Mouse (Mus musculus) fibroblast of lung, adult 2 months (primary cell): Measurements from ENCODE around the gene Zfp62.
A peak's percentile ranks its signal among the peaks of the same experiment; 100 is the strongest.
"Not testable (repeated sequence)": the region's sequence is repeated elsewhere in the genome, so short reads cannot be mapped to it uniquely, and the experiment has no call there.

ENCODE experiments used
- DNase-seq: peaks from one replicate; pipeline ENCODE4 v3.0.0-alpha.2; 2011; ENCODE audit warnings: low read depth

Zfp62 gene

DNA sequence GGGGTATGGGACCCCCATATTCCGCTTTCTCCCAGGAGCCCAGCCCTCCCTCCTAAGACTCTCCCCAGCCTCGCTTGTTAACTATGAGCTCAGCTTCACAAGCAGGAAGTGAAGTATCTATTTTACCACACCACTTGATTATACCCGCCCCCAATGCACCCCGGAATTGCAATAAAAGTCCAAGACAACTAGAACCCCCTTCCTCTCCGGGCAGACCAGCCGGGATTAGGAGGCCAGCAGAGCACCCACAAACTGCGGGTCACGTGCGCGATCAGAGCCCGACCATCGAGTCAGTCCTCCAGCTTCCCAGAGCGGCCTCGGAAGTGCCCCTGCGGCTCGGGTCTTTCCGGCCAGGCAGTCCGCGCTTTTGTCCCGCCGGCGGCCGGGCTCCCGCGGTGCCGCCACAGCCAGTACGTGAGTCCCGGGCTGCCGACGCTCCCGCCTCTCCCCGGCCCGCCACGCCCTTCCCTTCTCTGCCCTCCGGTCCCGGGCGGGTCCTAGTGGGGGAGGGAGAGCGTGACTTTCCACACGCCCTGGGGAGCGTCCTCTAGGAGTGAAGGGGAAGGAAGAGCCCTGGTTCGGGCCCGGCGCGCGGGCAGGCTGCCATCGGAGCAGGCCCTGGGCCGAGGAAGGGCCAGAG, at the start of gene Zfp62:
Gene Zfp62, plus strand, starts transcription at position 164 of the 640 bp plus-strand sequence.
- DNase-seq = peak; percentile 76

DNA sequence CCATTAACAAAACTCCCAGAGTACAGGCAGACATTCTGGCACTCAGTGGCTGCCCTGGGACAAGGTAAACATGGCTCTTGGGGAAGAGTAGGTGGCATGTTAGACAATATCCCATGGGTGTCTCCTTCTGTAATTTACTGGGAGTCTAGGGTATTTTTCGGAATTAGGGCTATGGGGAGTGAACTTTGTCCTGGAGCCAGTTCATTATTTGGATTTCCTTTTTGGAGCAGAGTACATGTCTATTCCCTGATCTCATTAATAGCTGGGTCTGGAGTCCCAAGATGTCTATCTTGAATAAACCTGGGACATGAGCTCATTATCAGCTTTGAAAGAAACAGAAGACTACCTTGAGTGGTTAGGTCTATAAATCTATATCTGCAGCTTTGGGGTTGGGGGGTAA, 49.0 kb upstream of the Zfp62 start, which contains the start of gene Olfr1394:
Gene Olfr1394, plus strand, starts transcription at position 301 of the 400 bp plus-strand sequence.
- no peak for DNase-seq

DNA sequence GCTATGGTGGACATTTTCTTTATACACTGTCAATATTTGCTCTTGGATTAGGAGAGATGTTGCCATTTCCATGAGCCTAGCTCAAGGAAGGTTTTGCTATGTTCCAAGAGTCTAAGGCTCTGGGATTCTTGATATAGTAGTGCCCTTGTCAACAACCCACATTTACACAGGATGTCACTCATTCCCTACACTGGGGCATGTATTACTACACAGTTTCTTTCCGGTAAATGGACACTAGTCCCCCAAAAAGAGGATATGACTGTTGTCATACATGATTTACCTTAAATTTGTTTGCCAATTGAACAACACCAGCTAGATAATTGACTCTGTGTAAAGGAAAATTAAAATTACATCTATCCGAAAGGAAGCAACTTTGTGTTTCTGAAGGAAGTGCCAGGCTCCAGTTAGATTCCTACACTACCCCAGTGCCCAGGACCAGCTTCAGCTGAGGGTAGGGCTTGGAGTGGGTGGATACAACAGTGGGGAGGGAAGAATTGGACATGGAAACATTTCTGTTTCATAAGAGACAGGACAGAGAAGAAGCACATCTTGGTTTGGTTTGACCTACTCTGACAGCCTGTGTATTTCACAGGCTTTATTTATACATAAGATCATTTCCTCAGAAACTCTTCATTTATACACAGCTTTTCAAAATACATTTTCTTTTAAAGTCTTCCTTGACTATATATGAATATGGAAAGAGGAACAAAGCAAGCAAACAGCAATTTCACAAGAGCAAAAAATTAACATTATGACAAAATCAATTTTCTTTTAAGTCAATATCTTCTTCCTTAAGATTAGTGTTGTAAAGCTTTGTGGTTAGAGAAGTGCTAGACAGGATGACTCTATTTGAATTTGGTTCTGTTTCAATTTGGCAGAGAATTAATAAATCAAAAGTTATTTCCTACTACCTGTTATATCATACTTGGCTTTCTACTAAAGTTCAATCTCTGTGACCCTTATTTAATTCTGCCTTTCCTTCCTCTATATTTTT, 46.0 kb upstream of the Zfp62 start:
- DNase-seq = no peak

DNA sequence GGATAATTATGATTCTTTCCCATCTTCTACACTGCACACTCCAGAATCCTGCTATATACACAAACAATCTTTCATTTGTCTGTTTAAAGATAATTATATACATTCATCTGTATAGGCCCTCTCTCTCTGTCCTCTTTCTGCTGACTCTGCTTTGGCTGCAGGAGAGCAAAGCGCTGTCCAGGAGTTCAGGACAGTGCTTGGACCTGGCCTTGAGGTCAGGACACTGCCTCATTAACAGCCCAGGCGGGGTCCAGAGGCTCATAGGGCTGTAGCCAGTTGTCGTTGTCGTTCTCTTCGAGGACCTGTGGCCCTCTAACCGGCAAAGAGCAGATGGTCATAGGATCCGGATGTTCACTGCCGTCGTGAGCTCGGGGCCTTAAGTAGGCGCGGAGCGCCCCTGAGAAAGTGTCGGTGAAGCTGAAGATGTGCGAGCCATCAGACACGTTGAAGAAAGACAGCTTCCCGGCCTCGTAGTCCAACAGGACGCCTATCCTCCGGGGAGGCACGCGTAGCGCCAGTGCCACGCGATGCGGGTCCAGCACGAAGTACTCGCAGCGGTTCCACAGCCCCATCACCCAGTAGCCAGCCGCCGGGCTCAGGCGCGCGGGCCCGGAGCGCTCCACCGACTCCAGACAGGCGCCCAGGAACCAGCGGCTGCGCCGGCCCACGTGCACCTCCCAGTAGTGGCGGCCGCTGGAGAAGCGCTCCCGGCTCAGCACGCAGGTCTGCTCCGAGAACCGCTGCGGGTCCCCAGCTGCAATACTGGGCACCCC, 34.1 kb upstream of the Zfp62 start:
- no peak for DNase-seq

DNA sequence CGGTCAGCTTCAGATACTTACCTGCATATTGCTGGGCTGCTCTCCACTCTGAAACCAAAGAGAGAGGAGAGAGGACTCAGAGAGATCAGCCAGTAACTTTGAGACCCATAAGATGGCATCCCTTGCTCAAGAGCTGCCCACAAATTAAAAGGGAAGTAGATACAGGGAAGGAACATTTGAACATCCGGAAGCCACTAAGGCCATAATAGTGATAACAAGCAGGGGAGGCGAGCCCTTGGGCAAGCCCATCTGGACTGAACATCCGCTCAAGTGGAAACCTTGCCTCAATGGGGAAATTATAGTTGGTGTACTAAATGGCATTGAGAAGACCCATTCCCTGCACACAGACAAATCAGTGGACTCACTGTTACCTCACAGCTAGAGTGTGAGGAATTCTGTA, 32.5 kb upstream of the Zfp62 start:
- DNase-seq = no peak

DNA sequence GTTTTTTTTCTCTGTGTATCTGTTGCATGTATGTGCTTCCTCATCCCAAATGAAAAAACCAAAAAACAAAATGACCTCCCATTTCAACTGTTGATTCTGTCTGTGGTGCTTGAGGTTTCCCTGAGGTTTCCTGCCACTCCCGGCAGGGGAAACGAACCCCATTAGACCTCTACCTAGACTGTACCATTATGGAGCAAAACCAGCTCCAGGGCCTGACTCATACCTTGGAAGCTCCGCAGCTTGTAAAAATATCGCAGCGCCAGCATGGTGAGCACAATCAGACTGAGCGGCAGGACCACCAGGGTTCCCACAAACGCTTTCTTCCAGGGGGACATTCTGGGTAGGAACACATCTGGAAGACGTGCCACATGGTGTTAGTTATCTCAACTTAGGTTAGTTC, 27.7 kb upstream of the Zfp62 start:
- DNase-seq = no peak

DNA sequence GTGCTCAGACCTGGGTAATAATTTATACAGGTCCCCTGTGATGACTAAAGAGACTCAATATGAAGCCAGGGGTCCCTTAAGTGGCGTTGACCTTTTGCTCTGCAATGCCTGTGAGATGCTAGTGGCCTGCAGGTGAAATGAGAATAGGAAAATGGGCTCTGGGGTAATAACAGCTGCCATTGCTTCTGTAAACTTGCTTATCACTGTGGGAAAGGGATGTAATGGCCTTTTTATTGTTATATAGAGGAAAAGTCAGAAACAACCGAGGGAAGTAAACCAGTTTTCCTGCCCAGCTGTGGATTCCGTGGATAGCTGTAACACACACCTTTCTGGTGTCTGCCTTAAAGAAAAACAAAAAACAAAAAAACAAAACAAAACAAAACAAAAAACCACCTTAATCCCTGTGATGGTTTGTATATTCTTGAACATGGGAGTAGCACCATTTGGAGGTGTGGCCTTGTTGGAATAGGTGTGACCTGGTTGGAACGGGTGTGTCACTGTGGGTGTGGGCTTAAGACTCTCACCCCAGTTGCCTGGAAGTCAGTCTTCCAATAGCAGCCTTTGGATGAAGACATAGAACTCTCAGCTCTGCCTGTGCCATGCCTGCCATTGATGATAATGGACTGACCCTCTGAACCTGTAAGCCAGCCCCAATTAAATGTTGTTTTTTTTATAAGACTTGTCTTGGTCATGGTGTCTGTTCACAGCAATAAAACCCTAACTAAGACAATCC, 26.9 kb upstream of the Zfp62 start:
- not testable (repeated sequence) for DNase-seq

DNA sequence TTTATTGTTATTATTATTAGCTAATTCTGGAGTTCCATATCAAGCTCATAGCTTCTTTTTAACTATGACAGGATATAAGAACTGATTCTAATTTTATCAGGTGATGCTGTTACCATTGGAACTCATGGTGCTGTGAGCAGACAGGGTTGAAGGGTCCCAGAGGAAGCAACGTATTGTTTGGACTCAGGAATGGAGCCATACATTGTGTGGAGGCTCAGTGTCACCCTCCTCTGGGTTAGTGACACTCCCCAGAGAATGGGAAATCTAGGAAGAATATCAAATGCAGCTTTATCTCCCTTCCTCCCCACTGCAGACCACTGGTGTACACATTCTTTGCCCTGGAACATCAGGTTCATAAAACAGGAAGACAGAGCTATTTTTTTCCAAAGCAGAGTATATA, 19.9 kb upstream of the Zfp62 start:
- no peak for DNase-seq

DNA sequence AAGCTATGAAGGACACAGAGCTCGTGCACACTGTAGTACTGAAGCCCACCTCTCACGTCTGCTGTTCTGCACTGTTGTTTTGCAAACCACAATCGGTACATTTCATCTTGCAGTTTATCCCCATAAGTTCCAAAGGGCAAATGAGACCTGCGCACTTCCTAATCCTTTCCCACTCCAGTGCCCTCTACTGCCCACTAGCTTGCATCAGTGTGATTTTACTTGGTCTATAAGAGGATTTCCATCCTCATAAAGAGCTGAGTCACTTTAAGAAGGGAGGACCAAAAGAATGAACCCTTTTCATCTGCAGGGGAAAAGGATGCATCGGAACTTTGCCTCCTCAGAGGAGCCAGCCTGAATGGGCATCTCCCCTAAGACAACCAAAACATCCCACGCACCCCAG, 16.6 kb upstream of the Zfp62 start:
- no peak for DNase-seq

DNA sequence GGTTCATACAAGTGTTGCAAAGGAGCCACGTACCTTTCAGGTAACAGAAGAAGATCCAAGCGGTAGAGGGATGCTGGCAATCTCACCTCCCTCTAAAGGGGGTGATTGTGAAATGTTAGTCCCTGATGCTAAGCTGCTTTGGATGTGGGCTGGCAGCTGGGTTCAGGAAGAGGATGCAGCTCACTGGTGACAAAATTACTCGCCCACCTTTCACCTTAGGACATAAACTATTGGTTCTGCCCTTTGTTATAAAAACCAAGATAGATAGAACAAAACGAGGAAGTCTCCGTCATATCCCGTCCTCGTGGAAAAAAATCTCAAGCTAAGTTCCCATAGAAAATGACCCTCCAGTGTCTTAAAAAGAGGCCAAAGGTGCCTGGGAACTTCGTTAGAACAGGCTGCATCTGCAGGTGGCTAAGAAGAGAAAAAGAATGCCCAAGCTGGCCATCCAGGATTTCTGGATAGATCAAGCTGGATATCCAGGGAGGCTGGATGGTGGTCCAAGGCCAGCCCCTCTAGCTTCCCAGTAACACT, 16.1 kb upstream of the Zfp62 start, which contains the start of gene Btnl9:
Gene Btnl9, minus strand, starts transcription at position 205 of the 534 bp plus-strand sequence.
- DNase-seq = no peak

DNA sequence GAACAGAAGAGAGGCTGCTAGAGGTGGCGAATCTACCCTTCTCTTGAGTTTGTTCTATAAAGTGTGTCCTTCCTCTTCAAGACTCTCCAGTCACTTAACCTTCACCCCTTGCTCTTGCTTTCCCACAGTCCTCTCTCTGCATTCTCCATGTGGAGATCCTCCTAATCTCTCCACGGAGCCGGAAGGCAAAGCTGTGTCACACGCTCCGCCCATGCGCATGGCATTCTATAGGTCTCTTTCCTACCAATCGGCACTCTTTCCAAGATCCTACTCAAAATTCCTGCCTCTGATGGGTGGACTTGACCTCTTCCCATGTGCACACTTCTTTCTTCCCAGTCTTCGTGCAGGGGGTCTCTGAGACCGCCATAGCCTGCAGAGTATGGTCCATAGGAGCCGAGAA, 15.4 kb upstream of the Zfp62 start:
- DNase-seq = no peak

DNA sequence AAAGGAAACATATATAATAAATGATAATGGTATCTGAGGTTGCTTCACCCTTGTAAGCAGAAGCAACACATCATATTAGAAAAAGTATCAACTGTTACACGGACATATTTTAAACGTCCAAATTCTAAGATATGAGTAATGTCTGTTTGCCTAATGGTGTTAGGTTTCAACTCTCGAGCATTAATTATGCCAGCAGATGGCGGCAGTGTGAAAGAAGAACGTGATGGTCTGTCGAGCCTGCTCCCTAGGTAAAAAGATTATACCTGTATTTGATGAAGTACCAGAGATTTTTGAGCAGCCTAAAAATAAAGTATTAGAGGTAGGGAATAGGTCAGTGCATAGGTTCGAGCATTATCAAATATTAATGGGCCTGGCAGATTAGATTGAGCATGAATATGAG, 13.4 kb upstream of the Zfp62 start:
- DNase-seq = peak; percentile 40

DNA sequence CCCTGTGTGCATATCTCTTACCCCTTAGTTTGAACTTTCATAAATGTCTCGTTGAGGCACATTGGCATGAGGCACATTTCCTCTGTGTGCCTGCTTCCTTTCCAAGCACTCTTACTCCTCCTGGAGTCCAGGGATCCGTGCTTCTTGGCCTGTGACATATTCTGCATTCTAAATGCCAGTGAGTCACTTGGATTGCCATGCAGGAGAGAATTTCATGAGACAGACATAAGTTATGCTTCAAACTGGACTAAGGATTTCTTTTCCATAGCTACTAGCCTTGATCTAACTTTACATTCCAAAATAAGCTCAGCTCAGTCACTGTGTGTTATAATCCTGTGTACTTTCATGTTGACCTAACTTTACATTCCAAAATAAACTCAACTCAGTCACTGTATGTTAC, 12.0 kb upstream of the Zfp62 start:
- no peak for DNase-seq

DNA sequence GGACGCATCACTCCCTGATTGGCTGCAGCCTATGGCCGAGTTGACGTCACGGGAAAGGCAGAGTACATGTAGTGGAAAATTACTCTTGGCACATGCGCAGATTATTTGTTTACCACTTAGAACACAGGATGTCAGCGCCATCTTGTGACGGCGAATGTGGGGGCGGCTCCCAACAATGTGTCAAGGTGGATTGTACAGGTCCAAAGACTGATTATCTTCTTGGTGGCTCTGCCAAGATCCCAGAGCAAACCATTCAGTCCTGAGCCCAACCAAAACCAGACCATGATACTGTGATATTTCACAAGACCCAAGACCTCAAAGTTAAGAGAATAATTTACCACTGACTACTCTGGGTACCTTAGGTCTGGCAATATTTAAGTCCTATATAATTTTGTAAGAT, 8.3 kb upstream of the Zfp62 start:
- not testable (repeated sequence) for DNase-seq

DNA sequence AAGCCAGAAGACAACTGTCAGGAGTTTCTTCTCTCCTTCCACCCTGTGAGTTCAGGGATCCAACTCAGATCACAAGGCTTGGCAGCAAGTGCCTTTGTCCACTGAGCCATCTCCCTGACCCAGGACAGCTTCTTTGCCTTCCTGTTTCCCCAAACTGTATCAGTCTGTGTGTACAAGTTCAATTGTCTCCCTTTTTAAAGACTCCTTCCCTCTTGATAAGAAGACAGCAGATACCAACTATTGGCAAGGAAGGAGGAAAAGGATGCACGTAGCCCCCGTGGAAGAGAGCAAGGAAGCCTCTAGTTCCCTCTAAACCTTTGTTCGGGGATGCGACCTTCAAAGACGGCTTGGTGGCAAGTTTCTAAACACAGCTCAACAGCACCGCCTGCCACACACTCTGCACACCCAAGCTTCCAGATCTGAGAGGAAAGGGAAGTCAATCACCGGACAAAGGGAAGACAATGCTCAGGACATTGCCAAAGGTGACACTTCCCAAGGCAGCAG, 7.2 kb upstream of the Zfp62 start:
- no peak for DNase-seq

DNA sequence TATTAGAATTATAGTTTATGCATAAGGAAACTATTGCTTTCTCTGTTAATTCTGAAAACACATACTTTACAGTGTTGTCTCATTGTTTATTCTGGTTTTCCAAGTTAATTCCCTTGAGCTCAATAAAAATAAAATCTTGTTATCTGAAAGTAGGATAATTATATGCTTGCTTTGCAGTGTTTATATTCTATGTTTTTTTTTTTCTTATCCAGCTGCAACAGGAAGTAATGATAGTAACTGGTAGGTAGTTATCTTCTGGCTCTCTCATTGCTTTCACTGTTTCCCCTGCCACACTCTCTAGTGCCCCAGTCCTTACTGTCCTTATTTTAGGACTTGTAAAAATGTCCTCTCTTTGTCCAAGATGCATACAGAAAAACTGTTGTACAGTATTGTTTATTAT, 2.4 kb upstream of the Zfp62 start:
- DNase-seq = no peak

DNA sequence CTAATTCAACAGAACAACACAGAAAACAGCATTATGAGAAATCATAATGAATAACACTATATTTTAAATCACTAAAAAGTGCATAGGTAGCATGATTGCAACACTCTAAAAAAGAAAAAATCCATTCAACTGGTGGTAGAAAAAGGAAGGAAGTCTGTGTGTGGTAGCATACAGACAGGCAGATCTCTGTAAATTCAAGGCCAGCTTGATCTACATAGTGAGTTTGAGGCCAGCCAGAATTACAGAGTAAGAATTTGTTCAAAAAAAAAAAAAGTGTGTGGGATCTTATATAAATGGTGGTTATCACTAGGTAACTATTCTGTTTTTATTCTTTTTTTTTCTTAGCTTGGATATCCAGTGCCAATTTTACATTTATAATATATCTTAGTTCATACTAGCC, 1.9 kb upstream of the Zfp62 start:
- DNase-seq = no peak

DNA sequence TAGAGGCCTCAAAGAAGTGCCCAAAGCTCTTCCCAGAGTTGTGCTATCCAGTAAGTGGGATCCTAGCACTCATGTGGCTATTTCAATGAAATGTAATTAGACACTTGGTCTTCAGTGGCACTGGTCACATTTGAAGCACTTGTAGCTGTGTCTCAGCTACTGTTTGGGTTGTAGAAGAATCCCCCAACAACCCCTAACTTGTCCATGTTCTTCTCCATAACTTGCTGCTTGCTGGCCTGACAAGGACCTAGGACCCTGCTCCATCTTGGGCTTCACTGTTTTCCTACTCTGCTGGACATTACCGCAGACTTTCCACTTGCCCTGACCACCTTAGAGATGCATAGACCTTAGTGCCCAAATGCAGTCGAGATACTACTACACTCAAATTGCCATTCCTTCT, 1.0 kb upstream of the Zfp62 start:
- DNase-seq = no peak

DNA sequence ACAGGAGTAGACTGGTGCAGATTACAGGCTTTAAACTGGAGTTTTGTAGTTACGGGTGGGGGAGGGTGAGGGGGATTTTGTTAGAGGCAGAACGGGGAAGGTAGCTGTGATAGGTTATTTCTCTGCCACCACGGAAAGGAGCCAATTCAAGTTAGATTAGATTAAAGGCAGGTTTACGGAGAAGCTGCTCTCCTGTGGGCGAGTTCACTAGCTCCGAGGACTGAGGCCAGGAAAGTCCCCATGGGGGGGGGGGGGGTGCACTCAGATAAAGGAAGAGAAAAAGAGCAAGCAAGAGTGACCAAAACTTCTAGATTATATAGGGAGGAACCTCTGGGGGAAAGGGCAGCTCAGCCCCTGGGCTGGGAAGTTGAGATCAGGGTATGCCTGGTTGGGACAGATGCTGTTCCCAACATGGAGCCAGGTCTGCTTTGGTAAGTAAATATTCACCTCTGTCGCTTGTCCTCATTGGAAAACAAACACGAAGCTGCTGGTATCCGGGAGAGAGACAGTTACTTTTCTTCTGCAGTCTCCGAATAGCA, 500 bp upstream of the Zfp62 start:
- DNase-seq = peak; percentile 18

DNA sequence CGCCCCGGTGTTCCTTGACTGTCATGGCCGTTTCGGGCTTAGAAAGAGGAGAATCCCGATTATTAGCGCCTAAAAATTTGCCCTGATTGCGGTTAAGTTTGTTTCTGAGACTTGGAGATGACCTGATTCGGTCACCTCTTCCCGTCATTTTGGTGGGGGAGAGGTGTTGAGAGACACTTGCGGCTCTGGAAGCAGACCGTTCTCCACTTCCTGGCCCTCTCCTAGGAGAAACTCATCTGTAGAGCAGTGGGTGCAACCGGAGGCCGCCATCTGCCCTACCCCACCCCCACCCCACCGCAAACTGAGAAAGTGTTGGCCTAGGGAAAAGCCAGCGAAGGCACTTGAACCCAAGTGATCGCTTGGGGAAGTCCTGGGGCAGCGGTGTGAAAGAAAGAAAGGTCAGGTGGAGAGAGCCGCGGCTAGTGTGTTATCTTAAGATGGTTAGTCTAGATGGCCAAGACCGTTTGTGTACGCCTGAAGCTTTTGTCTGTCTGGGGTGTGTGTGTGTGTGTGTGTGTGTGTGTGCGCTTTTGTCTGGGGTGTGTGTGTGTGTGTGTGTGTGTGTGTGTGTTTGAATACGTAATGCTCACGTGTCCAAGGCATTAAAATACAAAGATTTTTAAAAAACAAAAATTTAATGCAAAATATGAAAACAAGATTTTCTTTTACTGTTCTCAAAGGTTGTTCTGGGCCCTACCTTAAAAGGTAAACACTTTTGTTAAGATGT, 842 bp downstream of the Zfp62 start:
- peak; percentile 32 for DNase-seq
